Mouse (Mus musculus) bone marrow, adult 2 months (tissue): ENCODE results near the gene Lbh. TPM values are rescaled to one million over a fixed set of nuclear protein-coding genes. Genes with fewer than 3 reads are reported as not detected.

ENCODE experiments used
- H3K27ac ChIP-seq: fragments of 200-500 bp; 2 replicates; pipeline ENCODE4 v1.5.1; 2012; ENCODE audit warnings: low read depth, mild to moderate bottlenecking, control low read depth, inconsistent platforms, low read length; ENCODE audit not compliant: control insufficient read depth, poor library complexity, insufficient read depth
- H3K4me1 ChIP-seq: fragments of 200-500 bp; 2 replicates; pipeline ENCODE4 v1.6.1; 2011; ENCODE audit warnings: low read length; ENCODE audit not compliant: control insufficient read depth, insufficient read depth
- H3K4me3 ChIP-seq: fragments of 200-500 bp; replicated peaks from 2 replicates; pipeline ENCODE3; 2011; ENCODE audit warnings: mild to moderate bottlenecking, low read depth, low read length, control low read depth; ENCODE audit not compliant: control insufficient read depth
- CTCF ChIP-seq: fragments of 200-500 bp; IDR thresholded peaks from 2 replicates; pipeline ENCODE4 v1.5.1; 2011; ENCODE audit warnings: low read length, control low read depth; ENCODE audit not compliant: control insufficient read depth, insufficient read depth
- POLR2A ChIP-seq: fragments of 200-500 bp; IDR thresholded peaks from 2 replicates; pipeline ENCODE4 v1.6.1; 2011; ENCODE audit warnings: low read depth, mild to moderate bottlenecking, control low read depth, low read length, borderline replicate concordance; ENCODE audit not compliant: control insufficient read depth
- WGBS: fragments of 180-500 bp; shearing (Covaris S2); methylation state at CpG from one replicate; pipeline ENCODE4 v1.1.7; 2018; 5-methylcytosine and 5-hydroxymethylcytosine counted together
- polyA plus RNA-seq: library from polyadenylated mRNA; stranded (reverse); fragments of >200 nt; gene quantifications from 2 replicates; pipeline ENCODE4 v1.2.4, GENCODE M21; 2011; ENCODE audit warnings: low replicate concordance; ENCODE audit not compliant: missing spikeins, insufficient read depth, insufficient read length

Gene Lbh
- polyA plus RNA-seq, 1 experiment, result 31.8 TPM

DNA sequence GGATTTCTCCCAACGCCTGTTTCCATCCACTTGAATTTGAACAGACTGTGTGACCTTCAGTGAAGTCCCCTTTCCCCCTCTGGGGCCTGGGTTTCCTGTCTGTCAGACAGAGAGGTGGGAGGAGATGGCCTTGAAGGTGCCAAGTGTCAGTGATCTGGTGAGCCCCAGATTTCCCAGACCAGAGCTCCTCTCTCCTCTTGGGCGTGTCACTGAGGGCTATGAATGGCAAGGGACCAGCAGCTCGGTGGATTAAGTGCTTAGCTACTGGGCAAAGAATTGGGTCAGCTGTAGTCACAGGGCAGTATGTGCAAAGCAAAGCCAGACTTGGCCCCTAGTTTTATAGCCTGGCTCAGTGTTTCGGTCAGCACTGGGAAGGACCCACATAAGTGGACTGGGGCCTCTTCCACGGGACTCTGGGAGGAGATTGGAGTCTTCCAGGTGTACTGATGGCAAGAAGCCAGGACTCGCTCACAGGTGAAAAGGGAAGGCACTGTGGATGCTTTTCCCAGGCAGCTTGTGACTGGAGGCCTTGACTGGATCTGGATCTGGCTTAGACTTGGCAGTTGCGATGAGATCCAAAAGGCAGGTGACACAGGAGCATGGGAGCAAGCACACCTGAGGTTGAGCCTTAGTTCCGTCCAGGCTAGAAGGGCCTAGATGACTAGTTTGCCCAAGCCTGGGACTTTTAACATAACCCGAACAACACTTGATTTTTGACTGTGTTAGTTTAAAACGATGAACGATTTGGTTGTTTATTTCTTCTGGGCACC, 20.1 kb downstream of the Lbh start:
- Histone ChIP-seq H3K4me1 (peaks cover 10% of the 10 kb centered on the region), H3K27ac (peak overlapping the region; percentile 1; the same call in 1 of the 2 replicates), H3K4me3 (no peak overlapping the region)
- TF ChIP-seq CTCF (no peak), POLR2A (no peak)
- 76% methylated on average over 11 of the region's 11 CpGs for WGBS

GRCm38 (mm10) chr17:72938871-72939568, 20.9 kb downstream of the Lbh start:
- Histone ChIP-seq H3K4me1 (peaks cover 10% of the 10 kb centered on the region), H3K27ac (peak overlapping the region; percentile 93), H3K4me3 (no peak overlapping the region)
- no peak for TF ChIP-seq CTCF
- 43% methylated on average over 15 of the region's 15 CpGs for WGBS

DNA sequence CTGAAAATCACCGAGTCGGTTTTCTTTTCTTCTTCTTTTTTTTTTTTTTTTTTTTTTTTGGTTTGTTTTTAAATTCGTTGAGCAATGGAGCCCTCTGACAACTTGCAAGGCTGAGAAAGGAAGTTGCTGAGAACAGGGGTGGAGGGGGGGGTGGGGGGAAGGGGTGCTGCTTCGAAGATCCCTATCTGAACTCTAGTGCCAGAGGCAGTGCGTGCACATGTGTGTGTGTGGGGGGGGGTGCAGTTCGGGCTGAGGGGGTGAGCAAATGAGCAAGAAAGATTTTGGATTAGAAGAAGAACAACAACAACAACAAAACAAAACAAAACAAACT, 21.4 kb downstream of the Lbh start:
- H3K27ac ChIP-seq, result peak overlapping the region; percentile 93
- 0% methylated on average over 6 of the region's 6 CpGs for WGBS
- no peak overlapping the region for H3K4me3 ChIP-seq
- H3K4me1 ChIP-seq, result peaks cover 8% of the 10 kb centered on the region
- TF ChIP-seq CTCF, result no peak

DNA sequence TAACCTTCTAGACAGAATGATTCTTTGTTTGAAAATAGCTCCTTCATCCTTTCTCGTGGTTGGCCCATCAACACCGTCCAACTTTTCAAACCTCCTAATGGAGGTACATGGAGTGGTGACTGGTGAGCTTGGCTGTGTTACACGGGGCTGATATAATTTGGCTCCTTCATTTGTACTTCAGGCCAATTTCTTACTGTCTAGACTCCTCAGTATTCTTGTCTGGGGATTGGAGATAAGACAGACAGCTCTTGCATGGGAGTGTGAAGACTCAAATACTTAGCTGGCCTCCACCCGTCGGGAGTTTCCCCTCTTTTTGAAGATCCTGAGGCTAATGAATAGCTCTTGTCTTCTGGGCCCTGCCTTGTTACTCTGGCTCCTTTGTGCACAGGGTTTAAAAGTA, 26.3 kb downstream of the Lbh start:
- H3K27ac ChIP-seq, result no peak overlapping the region
- H3K4me3 ChIP-seq, result no peak overlapping the region
- no peak for TF ChIP-seq POLR2A
- no peak for TF ChIP-seq CTCF
- 56% methylated on average over 5 of the region's 5 CpGs for WGBS
- H3K4me1 ChIP-seq, result peaks cover 4% of the 10 kb centered on the region

GRCm38 (mm10) chr17:72947111-72947859, 29.2 kb downstream of the Lbh start:
- H3K4me3 ChIP-seq, result no peak overlapping the region
- H3K27ac ChIP-seq, result no peak overlapping the region
- H3K4me1 ChIP-seq, result peaks cover 5% of the 10 kb centered on the region
- TF ChIP-seq POLR2A (no peak), CTCF (no peak)
- 19% methylated on average over 6 of the region's 6 CpGs for whole genome bisulfite sequencing

DNA sequence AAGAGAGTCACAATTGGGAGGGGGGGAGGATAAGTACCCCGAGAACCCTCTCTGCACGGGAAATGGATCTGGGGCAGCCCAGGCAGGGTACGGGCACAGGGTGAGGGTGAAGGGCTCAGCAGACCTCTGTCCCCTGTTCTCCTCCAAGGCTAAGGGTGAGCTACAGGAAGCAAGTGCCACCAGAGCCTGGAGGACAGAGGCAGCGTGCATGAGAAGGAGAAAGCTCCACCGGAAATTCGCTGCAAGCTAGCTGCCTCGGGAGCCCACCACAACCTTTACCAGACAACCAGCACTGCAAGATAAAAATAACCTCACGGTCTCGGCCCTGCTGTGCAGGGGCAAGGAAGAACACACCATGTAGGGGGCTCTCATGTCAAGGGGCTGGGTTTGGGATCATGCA, 30.0 kb downstream of the Lbh start:
- Histone ChIP-seq H3K4me3 (no peak overlapping the region), H3K27ac (0 out of 2 replicates have a peak overlapping the region, but pooled peaks have one; percentile 13), H3K4me1 (peaks cover 5% of the 10 kb centered on the region)
- 4% methylated on average over 9 of the region's 9 CpGs for WGBS
- no peak for TF ChIP-seq POLR2A
- TF ChIP-seq CTCF, result no peak

GRCm38 (mm10) chr17:72949247-72949701, 31.2 kb downstream of the Lbh start:
- Histone ChIP-seq H3K4me3 (no peak overlapping the region), H3K4me1 (peaks cover 5% of the 10 kb centered on the region), H3K27ac (no peak overlapping the region)
- 50% methylated on average over 7 of the region's 7 CpGs for WGBS
- TF ChIP-seq POLR2A, result no peak
- TF ChIP-seq CTCF, result no peak

GRCm38 (mm10) chr17:72951331-72951730, 33.2 kb downstream of the Lbh start:
- TF ChIP-seq POLR2A (no peak), CTCF (no peak)
- H3K4me1 ChIP-seq, result peaks cover 5% of the 10 kb centered on the region
- H3K27ac ChIP-seq, result no peak overlapping the region
- H3K4me3 ChIP-seq, result no peak overlapping the region
- WGBS, result 59% methylated on average over 6 of the region's 6 CpGs
